Mouse (Mus musculus) spleen, embryonic (tissue): ENCODE results near the gene Tnnt1.

Source experiments
- CTCF ChIA-PET: fragments of 350-600 bp; sonication (Branson Sonifier 250); formaldehyde crosslinking; loops from one replicate; lab custom pipeline; 2022; lab: Charles Lee

Gene Tnnt1

GRCm38 (mm10) chr7:4522292-4522691 is 6.1 kb upstream of the Tnnt1 start:
- CTCF ChIA-PET: interaction anchor here (0.5 kb wide), 1 partner anchor 295 kb away, joined by 8 read pairs; no protein-coding TSS in a partner anchor

- CTCF ChIA-PET: no interaction called here
Observed at GRCm38 (mm10) chr7:4521231-4522003, 5.2 kb upstream of the Tnnt1 start.

GRCm38 (mm10) chr7:4518487-4518886 is 2.3 kb upstream of the Tnnt1 start:
- CTCF ChIA-PET: no interaction called here

GRCm38 (mm10) chr7:4515853-4516252 is 329 bp downstream of the Tnnt1 start:
- CTCF ChIA-PET: interaction anchor here (0.6 to 0.7 kb wide), 3 partner anchors 29 to 291 kb away, joined by 3 to 15 read pairs (median 3); no protein-coding TSS in a partner anchor

- CTCF ChIA-PET: interaction anchor here (0.6 kb wide), 1 partner anchor 26 kb away, joined by 4 read pairs; no protein-coding TSS in a partner anchor
Observed at GRCm38 (mm10) chr7:4513829-4514712, 2.1 kb downstream of the Tnnt1 start.

- CTCF ChIA-PET: interaction anchor here (0.6 kb wide), 1 partner anchor 15 kb away, joined by 6 read pairs; no protein-coding TSS in a partner anchor
Observed at GRCm38 (mm10) chr7:4513236-4513635, 2.9 kb downstream of the Tnnt1 start.

GRCm38 (mm10) chr7:4511489-4512224 is 4.5 kb downstream of the Tnnt1 start:
- CTCF ChIA-PET: interaction anchor here (0.9 kb wide), 1 partner anchor 14 kb away, joined by 3 read pairs; no protein-coding TSS in a partner anchor

GRCm38 (mm10) chr7:4509863-4510608 is 6.1 kb downstream of the Tnnt1 start:
- CTCF ChIA-PET: interaction anchor here (1.0 to 1.1 kb wide), 2 partner anchors 12 to 16 kb away, joined by 3 to 4 read pairs; no protein-coding TSS in a partner anchor

- CTCF ChIA-PET: interaction anchor here (0.6 kb wide), 1 partner anchor 63 kb away, joined by 5 read pairs; no protein-coding TSS in a partner anchor
Observed at GRCm38 (mm10) chr7:4508739-4509116, 7.5 kb downstream of the Tnnt1 start.

GRCm38 (mm10) chr7:4508062-4508738 is 8.0 kb downstream of the Tnnt1 start:
- CTCF ChIA-PET: interaction anchor here (0.6 kb wide), 1 partner anchor 62 kb away, joined by 5 read pairs; no protein-coding TSS in a partner anchor

GRCm38 (mm10) chr7:4507220-4507619 is 9.0 kb downstream of the Tnnt1 start:
- CTCF ChIA-PET: no interaction called here

GRCm38 (mm10) chr7:4504646-4505435 is 11.3 kb downstream of the Tnnt1 start:
- CTCF ChIA-PET: no interaction called here

- CTCF ChIA-PET: no interaction called here
Observed at GRCm38 (mm10) chr7:4503858-4504257, 12.3 kb downstream of the Tnnt1 start.

GRCm38 (mm10) chr7:4503100-4503499 is 13.1 kb downstream of the Tnnt1 start:
- CTCF ChIA-PET: no interaction called here

- CTCF ChIA-PET: no interaction called here
Observed at GRCm38 (mm10) chr7:4502421-4503090, 13.6 kb downstream of the Tnnt1 start.

GRCm38 (mm10) chr7:4501558-4502397 is 14.4 kb downstream of the Tnnt1 start, which contains the start of gene Ppp1r12c:
TSS of gene Ppp1r12c (minus strand) at chr7:4501680.
- CTCF ChIA-PET: no interaction called here

GRCm38 (mm10) chr7:4500892-4501471 is 15.2 kb downstream of the Tnnt1 start:
- CTCF ChIA-PET: interaction anchor here (0.7 kb wide), 1 partner anchor 23 kb away, joined by 7 read pairs; no protein-coding TSS in a partner anchor
